Mouse (Mus musculus): ENCODE measurements at regions not wholly inside any gene's neighbourhood (a gene's known extent, or its start where the extent isn't known, plus 50 kb on each side); places are given as distances from the start of the nearest gene placed in this dataset.

DNA sequence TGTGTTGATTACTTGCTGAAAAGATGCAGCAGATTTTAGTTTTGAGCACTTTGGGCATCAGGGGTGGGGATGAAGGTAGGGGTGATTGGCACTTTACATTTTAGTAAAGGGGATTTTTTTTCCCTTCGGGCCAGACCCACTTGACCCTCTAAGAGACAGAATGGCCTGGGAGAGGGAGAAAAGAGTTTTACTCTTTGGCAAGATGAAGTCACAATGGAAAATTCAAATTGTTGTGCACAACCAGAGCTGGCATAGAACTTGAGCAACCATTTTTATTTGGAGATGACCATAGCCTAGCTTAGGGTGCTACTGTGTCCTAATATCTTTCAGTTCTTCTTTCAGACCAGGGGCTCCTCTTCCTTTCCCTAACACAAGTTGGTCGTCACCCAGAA, 88.5 kb upstream of the Ssbp2 start:
- H3K9ac ChIP-seq = peak overlapping the region; percentile 43
- no peak for ATAC-seq (ENCODE audit: borderline replicate concordance, extremely low read depth, low FRiP score, low TSS enrichment)
- 35% methylated on average over 2 of the region's 2 CpGs for WGBS

DNA sequence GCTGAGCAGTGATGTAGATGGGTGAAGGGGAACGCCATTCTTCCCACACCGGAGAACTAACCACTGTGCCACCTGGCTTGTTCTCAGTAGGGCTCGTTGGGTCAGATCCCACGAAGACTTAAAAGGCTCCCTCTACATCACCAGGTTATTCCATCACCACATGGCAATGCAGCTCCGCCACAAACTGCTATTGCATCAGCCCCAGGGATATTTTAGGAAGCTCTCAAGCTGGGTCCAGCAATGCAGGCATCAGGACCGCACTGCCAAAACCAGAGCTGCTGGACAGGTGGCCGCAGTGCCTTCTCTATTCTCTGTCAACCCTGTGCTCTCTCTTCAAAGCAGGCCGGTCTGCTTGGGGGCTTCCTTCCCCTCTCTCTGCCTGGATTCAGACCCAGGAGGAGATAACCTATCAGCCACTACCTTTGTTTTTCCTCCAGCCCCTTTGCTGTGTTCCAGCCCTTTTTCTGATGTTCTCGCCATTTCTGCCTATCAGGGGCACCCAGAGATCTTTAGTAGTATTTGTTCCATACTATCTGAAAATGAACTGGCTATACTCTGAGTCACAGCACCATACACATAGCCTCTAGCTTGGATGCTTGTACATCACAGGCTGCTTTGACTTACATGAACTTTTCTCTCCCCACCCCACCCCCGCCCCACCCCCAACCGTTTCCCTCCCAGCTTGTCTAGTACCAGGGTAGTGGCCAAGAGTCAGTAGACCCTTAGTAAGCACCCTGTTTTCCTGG, 87.8 kb upstream of the Ssbp2 start:
- no peaks in the 10 kb centered on the region for H3K27me3 ChIP-seq
- no peak overlapping the region for H3K4me3 ChIP-seq
- no peaks in the 10 kb centered on the region for H3K9me3 ChIP-seq
- H3K36me3 ChIP-seq = no peaks in the 10 kb centered on the region
- H3K4me2 ChIP-seq = no peak overlapping the region
- ATAC-seq (ENCODE audit: borderline replicate concordance, extremely low read depth, low FRiP score, low TSS enrichment) = no peak
- no peak overlapping the region for H3K9ac ChIP-seq
- peaks cover 45% of the 10 kb centered on the region for H3K4me1 ChIP-seq
- WGBS = 57% methylated on average over 11 of the region's 11 CpGs
- peak overlapping the region; percentile 99 for H3K27ac ChIP-seq

More for the DNA sequence above, 88.5 kb upstream of the Ssbp2 start:
- Histone ChIP-seq H3K9me3 (no peaks in the 10 kb centered on the region), H3K27me3 (no peaks in the 10 kb centered on the region), H3K4me1 (peaks cover 45% of the 10 kb centered on the region), H3K4me3 (peak overlapping the region; percentile 38), H3K36me3 (no peaks in the 10 kb centered on the region), H3K27ac (peak overlapping the region; percentile 99), H3K4me2 (peak overlapping the region; percentile 74)

DNA sequence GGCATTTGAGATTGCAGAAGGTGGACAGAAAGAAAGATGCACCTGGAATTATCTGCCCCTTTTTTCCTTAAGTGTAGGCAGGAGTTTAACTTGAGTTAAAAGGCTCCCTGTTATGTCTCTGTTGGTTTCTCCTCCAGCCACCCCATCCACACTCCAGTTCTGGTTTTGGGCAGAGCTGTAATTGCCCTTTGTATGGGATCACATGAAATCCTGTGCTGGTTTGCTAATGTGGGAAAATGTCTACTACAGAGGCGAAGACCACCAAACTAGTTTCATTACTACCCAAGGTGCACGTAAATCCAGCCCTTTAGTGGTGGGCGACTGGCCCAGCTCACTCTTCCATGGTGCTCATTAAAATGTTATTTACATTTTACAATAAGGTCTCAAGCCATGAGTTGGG, 85.9 kb upstream of the Ssbp2 start:
- peak overlapping the region; percentile 67 for H3K27ac ChIP-seq
- H3K4me1 ChIP-seq = peaks cover 45% of the 10 kb centered on the region
- H3K9me3 ChIP-seq = no peaks in the 10 kb centered on the region
- H3K4me2 ChIP-seq = peak overlapping the region; percentile 25; the same call in 1 of the 2 replicates
- H3K27me3 ChIP-seq = no peaks in the 10 kb centered on the region
- no peak overlapping the region for H3K4me3 ChIP-seq
- H3K36me3 ChIP-seq = no peaks in the 10 kb centered on the region
- WGBS = 18% methylated on average over 3 of the region's 3 CpGs
- no peak overlapping the region for H3K9ac ChIP-seq
- ATAC-seq (ENCODE audit: borderline replicate concordance, extremely low read depth, low FRiP score, low TSS enrichment) = no peak

DNA sequence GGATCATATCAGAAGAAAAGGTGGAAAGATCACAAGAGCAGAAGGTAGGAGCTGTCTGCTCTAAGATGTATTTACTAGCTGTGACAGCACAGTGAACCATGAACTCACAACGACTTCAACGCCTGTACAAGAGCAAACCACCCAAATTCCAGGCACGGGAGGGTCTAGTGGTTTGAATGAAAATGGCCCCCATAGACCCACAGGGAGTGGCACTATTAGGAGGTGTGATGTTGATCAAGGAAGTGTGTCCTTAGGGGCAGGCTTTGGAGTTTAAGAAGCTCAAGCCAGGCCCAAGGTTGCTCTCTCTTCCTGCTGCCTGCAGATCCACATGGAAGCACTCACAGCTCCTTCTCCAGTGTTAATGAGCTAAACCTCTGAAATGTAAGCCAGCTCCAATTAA, 83.5 kb upstream of the Ssbp2 start:
- no peak overlapping the region for H3K27ac ChIP-seq
- H3K4me1 ChIP-seq = peaks cover 30% of the 10 kb centered on the region
- no peaks in the 10 kb centered on the region for H3K9me3 ChIP-seq
- no peak overlapping the region for H3K4me3 ChIP-seq
- H3K9ac ChIP-seq = no peak overlapping the region
- 80% methylated on average over 3 of the region's 3 CpGs for WGBS
- ATAC-seq (ENCODE audit: borderline replicate concordance, extremely low read depth, low FRiP score, low TSS enrichment) = no peak
- no peaks in the 10 kb centered on the region for H3K36me3 ChIP-seq
- H3K4me2 ChIP-seq = no peak overlapping the region
- H3K27me3 ChIP-seq = no peaks in the 10 kb centered on the region

DNA sequence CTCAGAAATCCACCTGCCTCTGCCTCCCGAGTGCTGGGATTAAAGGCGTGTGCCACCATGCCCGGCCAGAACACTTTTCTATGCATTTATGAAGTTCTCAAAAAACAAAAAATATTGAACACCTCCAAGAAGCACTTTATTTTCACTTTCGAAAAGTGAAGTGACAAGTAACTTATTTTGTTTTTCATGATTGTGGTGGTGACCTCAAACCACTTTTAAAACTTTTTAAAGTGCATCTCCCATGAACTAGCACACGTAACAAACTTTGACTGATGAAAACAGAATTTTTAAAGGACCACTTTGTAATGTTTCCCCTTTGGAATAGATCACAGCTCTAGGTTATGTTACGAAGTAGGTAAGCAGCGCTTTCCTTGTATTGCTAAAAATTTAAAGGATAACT, 82.7 kb upstream of the Ssbp2 start:
- no peak overlapping the region for H3K4me3 ChIP-seq
- H3K4me1 ChIP-seq = peaks cover 21% of the 10 kb centered on the region
- H3K4me2 ChIP-seq = no peak overlapping the region
- H3K27ac ChIP-seq = no peak overlapping the region
- H3K9me3 ChIP-seq = no peaks in the 10 kb centered on the region
- H3K9ac ChIP-seq = no peak overlapping the region
- WGBS = 91% methylated on average over 7 of the region's 7 CpGs
- H3K36me3 ChIP-seq = no peaks in the 10 kb centered on the region
- no peak for ATAC-seq (ENCODE audit: borderline replicate concordance, extremely low read depth, low FRiP score, low TSS enrichment)
- H3K27me3 ChIP-seq = no peaks in the 10 kb centered on the region

DNA sequence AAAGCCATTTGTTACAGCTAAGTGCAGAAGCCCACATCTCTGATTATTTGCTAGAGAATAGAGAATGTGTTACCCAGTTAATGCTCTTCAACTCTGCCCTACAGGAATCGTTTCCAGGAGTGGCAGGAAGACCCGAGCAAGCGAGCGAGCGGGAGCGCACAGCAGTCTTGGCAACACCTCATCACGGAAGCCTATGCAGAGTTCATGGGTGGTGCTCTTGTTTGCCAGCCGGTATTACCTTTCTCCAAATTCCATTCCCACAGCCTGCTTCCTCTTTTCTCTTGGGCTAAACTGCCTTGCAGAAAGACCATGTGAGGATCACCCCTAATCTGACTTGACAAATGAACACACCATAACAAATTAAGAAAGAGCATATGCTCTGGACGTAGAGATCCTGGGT, 82.1 kb upstream of the Ssbp2 start:
- peaks cover 17% of the 10 kb centered on the region; the same call in 1 of the 2 replicates for H3K4me1 ChIP-seq
- H3K9me3 ChIP-seq = no peaks in the 10 kb centered on the region
- ATAC-seq (ENCODE audit: borderline replicate concordance, extremely low read depth, low FRiP score, low TSS enrichment) = no peak
- no peaks in the 10 kb centered on the region for H3K36me3 ChIP-seq
- WGBS = 74% methylated on average over 9 of the region's 9 CpGs
- H3K27me3 ChIP-seq = no peaks in the 10 kb centered on the region
- no peak overlapping the region for H3K4me2 ChIP-seq
- no peak overlapping the region for H3K9ac ChIP-seq
- H3K27ac ChIP-seq = no peak overlapping the region
- no peak overlapping the region for H3K4me3 ChIP-seq

DNA sequence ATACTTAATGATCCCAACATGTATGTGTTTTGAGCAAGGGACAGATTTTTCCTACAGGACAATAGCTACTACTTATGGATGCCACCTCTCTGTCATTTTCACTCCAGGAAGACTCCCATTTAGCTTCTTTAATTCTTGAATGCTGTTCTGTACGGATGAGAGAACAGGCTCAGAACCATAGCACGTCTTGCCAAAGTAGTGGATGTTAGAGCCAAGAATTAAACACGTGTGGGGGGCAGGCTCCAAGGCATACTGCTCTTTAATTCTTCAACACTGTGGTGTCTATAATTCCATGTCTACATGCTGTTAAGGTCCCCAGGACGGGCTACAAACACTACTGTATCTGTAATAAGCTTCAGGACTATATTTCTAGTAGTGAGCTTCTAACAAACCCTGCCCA, 74.7 kb upstream of the Ssbp2 start:
- Histone ChIP-seq H3K27ac (no peak overlapping the region), H3K36me3 (no peaks in the 10 kb centered on the region), H3K4me2 (no peak overlapping the region), H3K4me1 (no peaks in the 10 kb centered on the region), H3K27me3 (no peaks in the 10 kb centered on the region), H3K4me3 (no peak overlapping the region), H3K9me3 (no peaks in the 10 kb centered on the region), H3K9ac (no peak overlapping the region)
- 55% methylated on average over 4 of the region's 4 CpGs for WGBS
- ATAC-seq (ENCODE audit: borderline replicate concordance, extremely low read depth, low FRiP score, low TSS enrichment) = no peak

DNA sequence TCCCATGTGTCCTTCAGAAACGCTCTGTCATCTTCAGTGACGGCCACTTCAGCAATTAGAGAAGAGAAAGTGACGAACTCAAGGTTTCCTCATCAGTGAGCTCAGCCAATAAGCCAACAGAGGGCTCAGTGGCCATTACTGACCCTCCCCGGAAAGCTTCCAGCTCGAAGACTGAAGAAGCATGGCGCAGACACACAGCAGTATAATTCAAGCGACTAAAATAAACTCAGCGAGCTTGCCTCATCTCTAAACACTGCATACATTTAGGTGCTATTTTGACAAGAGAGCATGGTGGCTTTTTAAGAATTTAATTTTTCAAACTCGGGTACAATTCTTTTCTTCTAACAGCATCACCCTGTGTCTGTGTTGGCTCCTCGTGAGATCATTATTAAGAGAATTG, 72.2 kb upstream of the Ssbp2 start:
- no peak for ATAC-seq (ENCODE audit: borderline replicate concordance, extremely low read depth, low FRiP score, low TSS enrichment)
- 55% methylated on average over 10 of the region's 10 CpGs for WGBS
- H3K4me3 ChIP-seq = no peak overlapping the region

DNA sequence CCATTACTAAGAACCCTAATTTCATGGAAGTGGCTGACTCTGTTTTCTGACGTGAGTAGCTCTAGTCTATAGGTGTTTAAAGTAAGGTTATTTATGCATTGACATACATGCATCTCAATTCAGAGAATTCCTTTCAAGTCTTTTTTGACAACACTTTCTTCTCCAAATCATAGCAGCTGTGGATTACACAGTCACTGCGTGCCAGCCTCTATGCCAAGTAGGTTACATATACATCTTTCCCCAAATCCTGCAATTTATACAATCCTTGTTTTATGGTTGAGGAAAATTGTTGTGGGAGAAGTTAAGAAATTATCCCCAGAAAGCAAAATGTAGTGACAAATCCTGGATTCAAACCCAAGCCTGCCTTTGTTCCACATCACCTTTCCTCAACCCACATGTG, 56.5 kb upstream of the Ssbp2 start:
- Histone ChIP-seq H3K9me3 (no peaks in the 10 kb centered on the region), H3K4me3 (no peak overlapping the region), H3K27me3 (no peaks in the 10 kb centered on the region), H3K36me3 (no peaks in the 10 kb centered on the region), H3K9ac (no peak overlapping the region), H3K4me1 (no peaks in the 10 kb centered on the region), H3K4me2 (no peak overlapping the region), H3K27ac (no peak overlapping the region)
- WGBS = 90% methylated on average over 2 of the region's 2 CpGs
- no peak for ATAC-seq (ENCODE audit: borderline replicate concordance, extremely low read depth, low FRiP score, low TSS enrichment)

More for the DNA sequence above, 72.2 kb upstream of the Ssbp2 start:
- no peak overlapping the region for H3K9ac ChIP-seq
- no peaks in the 10 kb centered on the region for H3K36me3 ChIP-seq
- no peaks in the 10 kb centered on the region for H3K4me1 ChIP-seq
- no peaks in the 10 kb centered on the region for H3K27me3 ChIP-seq
- no peaks in the 10 kb centered on the region for H3K9me3 ChIP-seq
- H3K27ac ChIP-seq = no peak overlapping the region
- H3K4me2 ChIP-seq = no peak overlapping the region

DNA sequence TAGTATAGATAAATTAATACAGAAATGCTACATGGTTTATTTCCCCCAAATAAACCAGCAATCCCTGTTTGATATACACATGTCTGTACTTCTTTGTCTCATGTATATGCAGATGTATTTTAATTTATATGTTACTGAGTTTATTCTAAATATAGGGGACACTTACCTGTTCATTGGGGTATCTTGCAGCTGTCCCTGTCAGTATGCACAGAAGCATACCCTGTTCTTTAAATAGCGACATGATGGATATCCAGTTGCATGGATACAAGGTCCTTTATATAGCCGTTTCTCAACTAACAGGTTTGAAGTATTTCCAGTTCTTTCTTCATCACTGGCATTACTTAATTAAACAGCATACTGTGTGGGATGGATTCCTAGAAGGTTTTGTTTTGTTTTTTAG, 55.1 kb upstream of the Ssbp2 start:
- no peaks in the 10 kb centered on the region for H3K4me1 ChIP-seq
- H3K4me2 ChIP-seq = no peak overlapping the region
- 82% methylated on average over 2 of the region's 2 CpGs for WGBS
- H3K9me3 ChIP-seq = no peaks in the 10 kb centered on the region
- no peak overlapping the region for H3K27ac ChIP-seq
- H3K36me3 ChIP-seq = no peaks in the 10 kb centered on the region
- no peak for ATAC-seq (ENCODE audit: borderline replicate concordance, extremely low read depth, low FRiP score, low TSS enrichment)
- H3K4me3 ChIP-seq = no peak overlapping the region
- no peaks in the 10 kb centered on the region for H3K27me3 ChIP-seq
- no peak overlapping the region for H3K9ac ChIP-seq

DNA sequence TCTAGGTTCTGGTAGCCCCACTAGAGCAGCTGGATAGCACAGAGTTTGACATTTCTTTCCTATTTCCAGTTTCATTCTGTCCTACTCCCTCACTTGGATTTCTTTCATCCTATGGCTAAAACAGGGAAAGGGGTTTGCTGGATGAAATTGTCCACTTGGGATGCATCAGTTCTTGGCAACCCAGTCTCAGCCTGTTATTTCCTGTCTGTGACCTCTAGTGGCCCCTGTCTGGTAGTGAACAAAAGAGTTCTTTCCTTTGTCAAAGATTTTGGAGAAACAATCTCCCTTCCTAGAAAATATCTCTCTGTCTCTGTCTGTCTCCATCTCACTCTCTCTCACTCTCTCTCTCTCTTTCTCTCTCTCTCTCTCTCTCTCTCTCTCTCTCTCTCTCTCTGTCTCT, 50.0 kb upstream of the Ssbp2 start:
- Histone ChIP-seq H3K27ac (no peak overlapping the region), H3K4me2 (no peak overlapping the region), H3K27me3 (no peaks in the 10 kb centered on the region), H3K36me3 (no peaks in the 10 kb centered on the region), H3K4me1 (no peaks in the 10 kb centered on the region), H3K9ac (no peak overlapping the region), H3K4me3 (no peak overlapping the region), H3K9me3 (no peaks in the 10 kb centered on the region)
- no peak for ATAC-seq (ENCODE audit: borderline replicate concordance, extremely low read depth, low FRiP score, low TSS enrichment)

All from lung, embryonic 15.5 days (tissue).